Mouse (Mus musculus) spleen, adult 10 weeks (tissue): ENCODE results near the gene Bloc1s2. TPM values are rescaled to one million over a fixed set of nuclear protein-coding genes. Genes with fewer than 3 reads are reported as not detected.

Source experiments
- polyA plus RNA-seq: library from polyadenylated mRNA; stranded (reverse); fragments of 350-450 nt; fragmentation: Illumina TruSeq; extraction: RNeasy Lipid Tissue Mini Kit (QIAGEN cat#74804); gene quantifications from one replicate; pipeline ENCODE4 v1.2.3, GENCODE M21; 2015; ENCODE audit warnings: low replicate concordance; ENCODE audit not compliant: insufficient read depth

Bloc1s2 gene
- 179 TPM for polyA plus RNA-seq

DNA sequence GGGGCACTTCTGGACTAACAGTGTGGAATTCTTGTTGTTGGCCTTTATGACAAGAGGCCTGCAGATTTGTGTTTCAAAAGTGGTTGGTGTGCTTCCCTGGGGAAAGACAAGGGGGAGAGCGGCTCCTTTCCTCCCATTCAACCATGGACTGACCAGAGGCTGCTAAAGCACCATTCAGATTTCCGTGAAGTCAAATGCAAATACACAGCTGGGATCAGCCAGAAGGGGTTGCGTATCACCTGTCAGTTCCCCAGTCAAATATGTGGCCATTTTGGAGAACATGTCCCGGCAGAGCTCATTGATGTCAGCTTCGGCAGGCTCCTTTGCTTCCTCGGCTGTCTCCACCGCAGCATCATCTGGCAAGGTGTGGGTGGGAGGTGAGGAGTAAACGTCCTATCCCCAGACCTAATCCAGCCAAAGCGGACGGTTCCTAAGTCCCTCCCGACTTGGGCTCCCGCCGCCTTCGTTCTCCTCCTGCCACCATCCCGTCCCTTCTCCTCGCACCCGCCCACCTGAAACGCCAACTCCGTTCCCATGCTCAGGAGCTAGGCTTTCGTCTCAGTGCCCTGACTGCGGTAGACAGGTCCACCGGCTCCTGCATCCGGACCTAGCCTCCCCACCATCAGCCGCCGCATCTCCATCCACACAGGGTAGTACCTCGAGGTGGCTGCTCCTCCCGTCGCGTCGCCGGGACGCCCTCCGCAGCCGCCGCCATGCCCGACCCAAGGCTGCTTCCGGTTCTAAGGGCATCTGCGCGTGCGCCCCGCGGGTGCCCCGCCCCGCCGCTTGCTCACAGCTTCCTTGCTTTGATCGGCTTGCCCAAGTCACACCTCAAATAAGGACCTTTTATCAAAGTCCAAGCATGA, at the start of gene Bloc1s2:
Gene Bloc1s2, minus strand, starts transcription at position 745 of the 866 bp plus-strand sequence.

DNA sequence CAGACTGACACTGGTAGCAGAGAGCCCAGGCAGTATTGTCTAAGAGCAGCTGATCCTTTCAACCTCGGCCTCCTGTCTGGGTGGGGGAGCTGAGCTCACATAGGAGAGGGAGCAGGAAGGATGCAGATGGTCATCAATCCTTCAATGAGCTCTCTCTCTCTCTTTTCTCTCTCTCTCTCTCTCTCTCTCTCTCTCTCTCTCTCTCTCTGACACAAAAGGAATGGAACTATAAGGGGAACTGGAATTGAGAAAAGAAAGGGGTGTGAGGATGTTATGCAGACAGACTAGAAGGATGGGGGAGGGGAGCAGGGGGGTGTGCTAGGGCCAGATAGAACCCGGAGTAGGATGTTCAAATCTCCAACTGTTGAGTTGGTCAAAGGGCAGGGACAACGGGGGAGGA, 46.1 kb upstream of the Bloc1s2 start, which contains the start of gene Pkd2l1:
Gene Pkd2l1, minus strand, starts transcription at position 101 of the 400 bp plus-strand sequence.

GRCm38 (mm10) chr19:44135072-44135959, 10.9 kb downstream of the Bloc1s2 start, which contains the start of gene Cwf19l1:
Gene Cwf19l1 (minus strand): TSS chr19:44135876.

DNA sequence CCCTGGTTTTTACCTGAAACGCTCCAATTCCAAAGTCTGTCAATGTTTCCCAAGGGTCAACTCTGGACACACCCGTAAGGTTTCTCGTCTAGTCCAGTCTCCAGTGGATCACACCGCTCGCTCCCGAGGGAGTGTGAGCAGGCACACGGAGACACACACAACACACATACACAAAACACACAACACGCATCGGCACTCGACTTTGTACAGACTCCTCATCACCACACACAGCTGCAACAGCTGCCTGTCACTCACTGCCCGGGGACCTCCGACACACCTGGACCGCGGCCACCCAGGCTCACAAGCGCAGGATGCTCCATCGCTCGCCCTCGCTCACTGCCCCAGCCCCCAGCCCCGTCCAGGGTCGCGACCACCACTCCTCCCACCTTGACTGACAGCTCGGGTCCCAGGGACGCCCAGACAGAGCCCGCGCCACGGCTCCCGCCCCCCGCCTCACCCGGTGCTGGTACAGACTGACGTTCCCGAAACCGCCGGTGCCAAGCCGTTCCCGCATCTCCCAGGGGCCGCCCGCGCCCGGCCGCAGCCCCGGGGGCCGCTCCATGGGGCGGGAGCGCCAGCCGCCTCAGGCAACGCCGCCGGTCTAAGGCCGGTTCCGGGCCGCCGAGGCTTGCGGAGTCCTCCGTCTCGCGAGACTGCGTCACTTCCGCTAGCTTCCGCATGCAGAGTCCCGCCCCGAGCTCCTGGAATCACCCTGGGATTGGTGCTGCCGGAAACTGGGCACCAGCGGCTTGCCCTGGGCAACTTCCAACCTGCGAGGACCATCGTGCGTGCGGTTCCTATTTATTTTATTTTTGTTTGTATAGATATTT, 39.2 kb downstream of the Bloc1s2 start, which contains the start of gene Chuk:
Gene Chuk, minus strand, starts transcription at position 650 of the 830 bp plus-strand sequence.

Other genes with a start within 250 kb of the Bloc1s2 start
- 8.8 TPM for gene Dnmbp, start 206.3 kb downstream of the Bloc1s2 start, polyA plus RNA-seq
- not detected for gene Cpn1, start 159.9 kb downstream of the Bloc1s2 start, polyA plus RNA-seq
- not detected for gene Cyp2c23, start 117.2 kb downstream of the Bloc1s2 start, polyA plus RNA-seq
- 38.1 TPM for gene Erlin1, start 76.7 kb downstream of the Bloc1s2 start, polyA plus RNA-seq
- gene Chuk, start 39.0 kb downstream of the Bloc1s2 start, polyA plus RNA-seq = 173 TPM
- gene Cwf19l1, start 10.6 kb downstream of the Bloc1s2 start, polyA plus RNA-seq = 39.6 TPM
- not detected for gene Pkd2l1, start 46.0 kb upstream of the Bloc1s2 start, polyA plus RNA-seq
- gene Scd3, start 56.8 kb upstream of the Bloc1s2 start, polyA plus RNA-seq = not detected
- 60.4 TPM for gene Scd2, start 147.2 kb upstream of the Bloc1s2 start, polyA plus RNA-seq
- gene Scd4, start 186.6 kb upstream of the Bloc1s2 start, polyA plus RNA-seq = 1.0 TPM